Mouse (Mus musculus): ENCODE data around the gene Ccdc115.

The Ccdc115 gene

GRCm38 (mm10) chr1:34439215-34439960, at the start of gene Ccdc115, which contains the start of gene Imp4:
TSS of gene Ccdc115 (minus strand) at chr1:34439672.
TSS of gene Imp4 (plus strand) at chr1:34439851.
- DNase-seq (ENCODE audit: low read depth, low spot score): peak; percentile 99

GRCm38 (mm10) chr1:34487383-34487782, 47.9 kb upstream of the Ccdc115 start:
- DNase-seq (ENCODE audit: low read depth, low spot score): no peak

GRCm38 (mm10) chr1:34485461-34486188, 46.2 kb upstream of the Ccdc115 start:
- DNase-seq (ENCODE audit: low read depth, low spot score): peak; percentile 6

GRCm38 (mm10) chr1:34484470-34484869, 45.0 kb upstream of the Ccdc115 start:
- DNase-seq (ENCODE audit: low read depth, low spot score): no peak

GRCm38 (mm10) chr1:34481920-34482669, 42.6 kb upstream of the Ccdc115 start:
- DNase-seq (ENCODE audit: low read depth, low spot score): no peak

- no peak for DNase-seq (ENCODE audit: low read depth, low spot score)
Measured at GRCm38 (mm10) chr1:34480801-34481200, 41.3 kb upstream of the Ccdc115 start.

- no peak for DNase-seq (ENCODE audit: low read depth, low spot score)
Measured at GRCm38 (mm10) chr1:34478891-34479655, 39.6 kb upstream of the Ccdc115 start.

- no peak for DNase-seq (ENCODE audit: low read depth, low spot score)
Measured at GRCm38 (mm10) chr1:34472427-34473300, 33.2 kb upstream of the Ccdc115 start.

GRCm38 (mm10) chr1:34469801-34470200, 30.3 kb upstream of the Ccdc115 start:
- DNase-seq (ENCODE audit: low read depth, low spot score): no peak

- DNase-seq (ENCODE audit: low read depth, low spot score): no peak
Measured at GRCm38 (mm10) chr1:34468500-34468899, 29.0 kb upstream of the Ccdc115 start.

- DNase-seq (ENCODE audit: low read depth, low spot score): no peak
Measured at GRCm38 (mm10) chr1:34468051-34468450, 28.6 kb upstream of the Ccdc115 start.

GRCm38 (mm10) chr1:34465445-34465844, 26.0 kb upstream of the Ccdc115 start:
- no peak for DNase-seq (ENCODE audit: low read depth, low spot score)

GRCm38 (mm10) chr1:34464310-34464817, 24.9 kb upstream of the Ccdc115 start:
- no peak for DNase-seq (ENCODE audit: low read depth, low spot score)

GRCm38 (mm10) chr1:34462766-34463165, 23.3 kb upstream of the Ccdc115 start:
- DNase-seq (ENCODE audit: low read depth, low spot score): peak; percentile 43

GRCm38 (mm10) chr1:34460061-34460441, 20.6 kb upstream of the Ccdc115 start:
- DNase-seq (ENCODE audit: low read depth, low spot score): no peak

GRCm38 (mm10) chr1:34459284-34460060, 20.0 kb upstream of the Ccdc115 start, which contains the start of gene Ptpn18:
TSS of gene Ptpn18 (plus strand) at chr1:34459762.
- peak; percentile 87 for DNase-seq (ENCODE audit: low read depth, low spot score)

- DNase-seq (ENCODE audit: low read depth, low spot score): no peak
Measured at GRCm38 (mm10) chr1:34458431-34458830, 19.0 kb upstream of the Ccdc115 start.

GRCm38 (mm10) chr1:34443124-34443523, 3.7 kb upstream of the Ccdc115 start:
- no peak for DNase-seq (ENCODE audit: low read depth, low spot score)

- DNase-seq (ENCODE audit: low read depth, low spot score): no peak
Measured at GRCm38 (mm10) chr1:34439961-34440630, 624 bp upstream of the Ccdc115 start.
